ENCODE assay signal across 17 mouse cellular contexts in genomic region chr15:27303856-27304255, GRCm38 (mm10).
"Had no signal": no experiment of that assay in that cellular context is flagged by ENCODE, and none has a peak within 500 bp of the region (broad histone marks: within the 10 kb centered on the region; RNA-seq: fewer than 3 reads in every experiment).

No protein-coding gene starts in this region.

- H3K27ac ChIP-seq: lung, embryonic 15.5 days; macrophage; midbrain, embryonic 13.5 days; midbrain, embryonic 15.5 days; neural tube, embryonic 12.5 days; stomach, embryonic 15.5 days; stomach, postnatal 0 days had no signal

- DNase-seq: lung, adult 2 months; lung, postnatal 14 days; lung, postnatal 36 days; right cerebral cortex, postnatal 14 days; thymus, adult 2 months; thymus, postnatal 25 days; thymus, postnatal 4 days had no signal

- H3K4me2 ChIP-seq: lung, embryonic 15.5 days; midbrain, embryonic 11.5 days; midbrain, embryonic 13.5 days; midbrain, embryonic 15.5 days; neural tube, embryonic 12.5 days; stomach, embryonic 15.5 days had no signal

- ATAC-seq: lung, postnatal 0 days had no signal

- H3K9ac ChIP-seq: lung, embryonic 15.5 days; midbrain, embryonic 13.5 days; midbrain, embryonic 15.5 days; neural tube, embryonic 12.5 days; stomach, embryonic 15.5 days had no signal

- H3K9me3 ChIP-seq: lung, embryonic 15.5 days; midbrain, embryonic 13.5 days; midbrain, embryonic 15.5 days; neural tube, embryonic 12.5 days; stomach, embryonic 15.5 days had no signal

- H3K4me3 ChIP-seq: lung, embryonic 15.5 days; megakaryocyte, embryonic 14.5 days; midbrain, embryonic 13.5 days; midbrain, embryonic 15.5 days; neural tube, embryonic 12.5 days; stomach, embryonic 15.5 days had no signal

- H3K4me1 ChIP-seq: lung, embryonic 15.5 days; megakaryocyte, embryonic 14.5 days; midbrain, embryonic 13.5 days; midbrain, embryonic 15.5 days; neural tube, embryonic 12.5 days; stomach, embryonic 15.5 days had no signal

- H3K27me3 ChIP-seq: lung, embryonic 15.5 days; megakaryocyte, embryonic 14.5 days; midbrain, embryonic 13.5 days; midbrain, embryonic 15.5 days; neural tube, embryonic 12.5 days; stomach, embryonic 15.5 days had no signal

- H3K36me3 ChIP-seq: lung, embryonic 15.5 days; midbrain, embryonic 13.5 days; midbrain, embryonic 15.5 days; neural tube, embryonic 12.5 days; stomach, embryonic 15.5 days had no signal
